Comparison of ENCODE assay signal across 28 mouse cellular contexts in the genomic region with DNA sequence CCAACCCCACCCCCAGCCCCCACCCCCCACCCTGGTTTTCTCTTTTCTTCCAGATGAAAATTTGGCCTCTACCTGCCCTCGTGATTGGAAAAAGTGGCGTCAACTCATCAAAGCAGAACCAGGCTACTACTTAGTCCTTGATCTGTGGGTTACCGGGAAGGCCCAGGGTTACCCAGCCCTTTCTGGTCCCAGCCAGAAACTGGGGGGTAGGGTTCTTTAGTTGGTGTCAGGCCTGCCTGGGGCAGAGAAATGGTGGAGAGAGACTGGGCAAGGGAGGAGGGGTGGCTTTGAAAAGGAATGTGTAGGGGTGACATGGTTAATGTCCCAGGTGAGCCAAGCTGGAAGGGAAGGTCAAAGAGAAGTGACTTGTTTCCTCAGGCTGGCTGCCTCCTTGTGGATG. TPM values are rescaled to one million over a fixed set of nuclear protein-coding genes. Genes with fewer than 3 reads are reported as not detected.
DNase-seq lines count a peak whose midpoint lies in the region; ATAC-seq and TF ChIP-seq lines count a peak whose summit lies in the region.
"Had no signal": no experiment of that assay in that cellular context is flagged by ENCODE, and none has a peak within 500 bp of the region (broad histone marks: within the 10 kb centered on the region; RNA-seq: fewer than 3 reads in every experiment).

No protein-coding gene starts in this region.

- no peak overlapping the region for H3K4me2 ChIP-seq in kidney, embryonic 16.5 days (replicated peaks; ENCODE audit: low read depth, low read length)
- H3K4me2 ChIP-seq in kidney, postnatal 0 days (ENCODE audit: low read length) = no peak overlapping the region
- H3K4me2 ChIP-seq: forebrain, embryonic 13.5 days; heart, embryonic 13.5 days; midbrain, embryonic 15.5 days had no signal

- ATAC-seq in kidney, embryonic 16.5 days (ENCODE audit: low FRiP score, low TSS enrichment) = no peak
- 0 out of 2 replicates have a peak, but pooled peaks have one; percentile 36 for ATAC-seq in kidney, postnatal 0 days (replicated peaks; ENCODE audit: low FRiP score, low read depth)
- ATAC-seq: activated CD4-positive, CD25-positive, alpha-beta regulatory T cell, adult 4 months; forebrain, embryonic 13.5 days; intestine, embryonic 16.5 days had no signal

- H3K9ac ChIP-seq in kidney, embryonic 16.5 days (replicated peaks; ENCODE audit: low read length) = no peak overlapping the region
- no peak overlapping the region for H3K9ac ChIP-seq in kidney, postnatal 0 days (ENCODE audit: low read depth, low read length)
- H3K9ac ChIP-seq: forebrain, embryonic 13.5 days; heart, embryonic 13.5 days; liver, embryonic 14.5 days; midbrain, embryonic 15.5 days had no signal

- H3K27me3 ChIP-seq in kidney, embryonic 16.5 days (ENCODE audit: insufficient read depth, low read length) = peaks cover 4% of the 10 kb centered on the region; the same call in 1 of the 2 replicates
- no peaks in the 10 kb centered on the region for H3K27me3 ChIP-seq in kidney, postnatal 0 days (ENCODE audit: insufficient read depth, low read length)

- TF ChIP-seq CTCF in kidney, postnatal 0 days (IDR thresholded peaks at IDR 0.05; ENCODE audit: low read depth) = 0 out of 2 replicates have a peak, but pooled peaks have one; percentile 12

- intact Hi-C loops in left cerebral cortex, postnatal 14 days (cut with DNase I) = no loop called here

- no peaks in the 10 kb centered on the region for H3K36me3 ChIP-seq in kidney, embryonic 16.5 days (ENCODE audit: insufficient read depth, low read length)
- no peaks in the 10 kb centered on the region for H3K36me3 ChIP-seq in kidney, postnatal 0 days (ENCODE audit: insufficient read depth, low read length)
- H3K36me3 ChIP-seq: heart, embryonic 13.5 days; midbrain, embryonic 15.5 days had no signal

- H3K27ac ChIP-seq in kidney, embryonic 16.5 days (ENCODE audit: low read length) = no peak overlapping the region
- 0 out of 2 replicates have a peak overlapping the region, but pooled peaks have one; percentile 8 for H3K27ac ChIP-seq in kidney, postnatal 0 days
- H3K27ac ChIP-seq: forebrain, embryonic 13.5 days; heart, adult 2 months; heart, embryonic 13.5 days; liver, embryonic 14.5 days; macrophage; midbrain, embryonic 15.5 days had no signal

- peaks cover 47% of the 10 kb centered on the region for H3K4me1 ChIP-seq in kidney, embryonic 16.5 days (ENCODE audit: insufficient read depth, low read length)
- H3K4me1 ChIP-seq in kidney, postnatal 0 days (replicated peaks; ENCODE audit: insufficient read depth, low read length) = 0 out of 2 replicates have a peak, but pooled peaks cover 21% of the 10 kb centered on the region

- DNase-seq in kidney, adult 11 months = peak; percentile 75
- peak; percentile 62 for DNase-seq in ZHBTc4 (ENCODE audit: low read depth, low spot score)
- DNase-seq in kidney, postnatal 0 days (ENCODE audit: low spot score) = peak; percentile 31
- peak; percentile 18 to 45 for DNase-seq in kidney, postnatal 4 days
- DNase-seq in cerebellum, adult 11 months = no peak
- DNase-seq in right cerebral cortex, adult 2 months (ENCODE audit: low spot score in 2 of 2) = no peak
- no peak for DNase-seq in left cerebral cortex, postnatal 14 days (ENCODE audit: low spot score in 2 of 2)
- DNase-seq: adrenal gland, adult 2 months; adrenal gland, postnatal 36 days; cerebellum, adult 2 months; cerebellum, postnatal 25 days; gastrocnemius, postnatal 36 days; heart, adult 2 months; heart, postnatal 10 days; layer of hippocampus, postnatal 36 days; liver; lung, adult 2 months; lung, postnatal 10 days; thymus, postnatal 4 days had no signal

- 59% methylated on average over 3 of the region's 3 CpGs for WGBS in kidney, embryonic 16.5 days
- WGBS in kidney, postnatal 0 days = 63% methylated on average over 3 of the region's 3 CpGs

- no peaks in the 10 kb centered on the region for H3K9me3 ChIP-seq in kidney, embryonic 16.5 days (ENCODE audit: low read length)
- no peaks in the 10 kb centered on the region for H3K9me3 ChIP-seq in kidney, postnatal 0 days (replicated peaks; ENCODE audit: low read length)
- H3K9me3 ChIP-seq: forebrain, embryonic 13.5 days; heart, embryonic 13.5 days; midbrain, embryonic 15.5 days had no signal

- H3K4me3 ChIP-seq in kidney, embryonic 16.5 days (ENCODE audit: low read length) = no peak overlapping the region
- H3K4me3 ChIP-seq in kidney, postnatal 0 days (replicated peaks; ENCODE audit: low read depth, low read length) = no peak overlapping the region
- H3K4me3 ChIP-seq: forebrain, embryonic 13.5 days; heart, adult 2 months; heart, embryonic 13.5 days; midbrain, embryonic 15.5 days had no signal

RNA-seq across cellular contexts. Expression of a gene that starts 51.1 kb away (rescaled TPM):
- polyA plus RNA-seq in kidney, embryonic 16.5 days (2015; fragmentation: Nextera tagmentation; extraction: Ambion mirVana) = 0.18 and 0.47 TPM in 2 replicates
- polyA plus RNA-seq in kidney, postnatal 0 days (2015; fragmentation: Nextera tagmentation; extraction: Ambion mirVana) = 0.39 and 0.40 TPM in 2 replicates
- 1 to 10 TPM; 1.9 to 2.2 TPM for total RNA-seq in left cerebral cortex, postnatal 14 days (2021)
- total RNA-seq: gastrocnemius, postnatal 36 days; hematopoietic stem cell, adult 5-6 weeks had no signal
- polyA plus RNA-seq: activated CD4-positive, CD25-positive, alpha-beta regulatory T cell, adult 4 months; macrophage had no signal

RNA-seq across cellular contexts. Expression of a gene that starts 55.8 kb away (rescaled TPM):
- 7.6 and 8.2 TPM in 2 replicates for polyA plus RNA-seq in kidney, embryonic 16.5 days (2015; fragmentation: Nextera tagmentation; extraction: Ambion mirVana)
- 5.6 and 7.2 TPM in 2 replicates for polyA plus RNA-seq in kidney, postnatal 0 days (2015; fragmentation: Nextera tagmentation; extraction: Ambion mirVana)
- total RNA-seq in left cerebral cortex, postnatal 14 days (2021) = 100 to 1,000 TPM; 237 to 245 TPM

Comparison
In these comparisons a context has a peak if more than half of its experiments do, and no peak if none do; other contexts are left out.
1. DNase-seq: peak in kidney, adult 11 months (single experiment), ZHBTc4 (single experiment), kidney, postnatal 0 days (single experiment) and kidney, postnatal 4 days (2 of 2); none in cerebellum, adult 11 months (single experiment), right cerebral cortex, adult 2 months (0 of 2) and left cerebral cortex, postnatal 14 days (0 of 2).